Mouse (Mus musculus) bone marrow, adult 2 months (tissue): ENCODE data around the gene Il1b.

Experiments
- CTCF ChIP-seq: fragments of 200-500 bp; IDR thresholded peaks from 2 replicates; pipeline ENCODE4 v1.5.1; 2011; ENCODE audit warnings: low read length, control low read depth; ENCODE audit not compliant: control insufficient read depth, insufficient read depth
- POLR2A ChIP-seq: fragments of 200-500 bp; IDR thresholded peaks from 2 replicates; pipeline ENCODE4 v1.6.1; 2011; ENCODE audit warnings: low read depth, mild to moderate bottlenecking, control low read depth, low read length, borderline replicate concordance; ENCODE audit not compliant: control insufficient read depth

DNA sequence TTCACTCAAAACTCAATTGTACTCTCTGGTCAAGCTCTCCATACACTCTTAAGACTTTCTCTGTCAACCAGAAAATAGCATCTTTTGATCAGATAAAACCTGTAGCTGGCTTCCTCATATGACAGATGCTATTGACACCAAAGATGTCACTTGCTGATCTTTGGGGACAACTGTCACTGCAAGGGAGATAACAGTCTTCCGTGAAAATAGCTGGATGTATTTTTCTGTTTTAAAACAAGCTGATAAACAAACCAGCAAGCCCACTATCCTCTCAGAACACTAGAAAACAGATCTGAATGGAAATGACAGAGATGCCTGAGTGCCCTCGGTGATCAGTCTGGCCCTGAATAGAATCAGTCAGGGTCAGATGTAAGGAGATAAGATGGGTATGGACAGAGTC, 32.8 kb upstream of the Il1b start:
- TF ChIP-seq CTCF (no peak), POLR2A (no peak)
